Mouse (Mus musculus): ENCODE results near the gene Tmem192. TPM values are rescaled to one million over a fixed set of nuclear protein-coding genes. Genes with fewer than 3 reads are reported as not detected.
"Not testable (repeated sequence)": the region's sequence is repeated elsewhere in the genome, so short reads cannot be mapped to it uniquely, and the experiment has no call there.

The Tmem192 gene
- polyA plus RNA-seq, 2 experiments: 14.2 to 30.8 TPM

DNA sequence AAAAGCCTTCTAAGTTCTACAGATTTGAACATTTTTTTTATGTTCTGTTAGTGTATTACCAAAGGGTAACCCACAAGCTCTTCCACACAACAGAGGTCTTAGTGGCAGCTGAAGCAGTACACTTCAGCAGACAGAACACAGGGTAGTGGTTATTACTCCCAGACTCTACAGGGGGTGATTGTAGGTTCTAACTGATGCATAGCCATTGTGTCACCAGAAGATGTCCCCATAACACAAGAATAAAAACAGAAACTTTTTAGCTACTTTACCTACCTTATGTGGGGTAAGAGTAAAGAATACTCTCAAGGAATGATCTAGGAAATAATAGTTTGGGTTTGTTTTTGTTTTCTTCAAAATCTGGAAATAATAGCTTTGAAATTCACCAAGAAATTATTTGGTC is 15.9 kb downstream of the Tmem192 start:
- H3K4me1 ChIP-seq (ENCODE audit: control insufficient read depth, insufficient read depth, low read length): no peaks in the 10 kb centered on the region
- H3K9ac ChIP-seq (ENCODE audit: low read depth, low read length, severe bottlenecking): no peak overlapping the region
- no peaks in the 10 kb centered on the region for H3K27me3 ChIP-seq (ENCODE audit: control insufficient read depth, insufficient read depth, low read length)
- ATAC-seq (ENCODE audit: low FRiP score, low read depth) (no peak), DNase-seq (ENCODE audit: low spot score) (peak; percentile 13)
- no peak overlapping the region for H3K4me2 ChIP-seq (replicated peaks; ENCODE audit: low read depth, low read length, severe bottlenecking)
- TF ChIP-seq POLR2A (IDR thresholded peaks at IDR 0.05; ENCODE audit: borderline replicate concordance, extremely low read depth, insufficient read depth, insufficient read length): no peak
- H3K9me3 ChIP-seq (ENCODE audit: control insufficient read depth, low read length): no peaks in the 10 kb centered on the region
- H3K4me3 ChIP-seq (replicated peaks; ENCODE audit: low read length): no peak overlapping the region
- peaks cover 4% of the 10 kb centered on the region; the same call in 1 of the 2 replicates for H3K36me3 ChIP-seq (ENCODE audit: control insufficient read depth, insufficient read depth, low read length)
- no peak overlapping the region for H3K27ac ChIP-seq (replicated peaks; ENCODE audit: low read depth, low read length)

DNA sequence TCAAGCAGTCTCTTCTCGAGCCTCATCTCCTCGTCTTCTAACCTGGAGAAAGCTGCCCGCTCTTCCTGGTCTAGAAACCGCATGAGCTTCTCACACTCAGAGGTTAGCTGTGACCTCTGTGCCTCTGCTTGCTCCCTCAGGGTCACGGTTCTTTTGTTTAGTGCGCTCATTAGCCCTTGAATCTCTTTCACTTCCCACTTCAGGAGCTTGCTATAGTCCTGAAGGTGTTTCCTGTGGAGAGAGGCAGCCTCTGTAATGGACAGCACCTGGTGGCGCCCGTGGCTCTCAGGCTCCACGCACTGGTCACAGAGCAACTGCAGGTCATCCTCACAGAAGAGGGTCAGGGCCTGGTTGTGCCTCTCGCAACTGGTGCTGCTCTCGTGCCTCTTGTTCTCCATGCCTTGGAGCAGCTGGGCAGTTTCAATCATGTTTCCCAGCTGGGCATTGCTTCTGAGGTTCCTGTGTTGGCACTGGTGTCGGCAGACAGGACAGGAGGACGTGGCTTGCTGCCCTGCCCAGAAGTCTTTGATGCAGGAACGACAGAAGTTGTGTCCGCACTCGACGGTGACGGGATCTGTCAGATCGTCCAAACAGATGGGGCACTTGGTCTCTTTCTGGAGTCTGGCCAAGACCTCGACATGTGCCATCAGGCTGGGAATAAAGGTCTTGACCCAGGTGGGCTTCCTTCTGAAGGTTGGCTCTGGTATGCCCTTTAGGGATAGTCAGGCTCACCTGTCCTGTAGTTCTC is 36.3 kb downstream of the Tmem192 start:
- Histone ChIP-seq H3K9me3 (ENCODE audit: control insufficient read depth, low read length) (no peaks in the 10 kb centered on the region), H3K4me1 (ENCODE audit: control insufficient read depth, insufficient read depth, low read length) (no peaks in the 10 kb centered on the region), H3K4me3 (replicated peaks; ENCODE audit: low read length) (no peak overlapping the region), H3K36me3 (ENCODE audit: control insufficient read depth, insufficient read depth, low read length) (no peaks in the 10 kb centered on the region), H3K27ac (replicated peaks; ENCODE audit: low read depth, low read length) (no peak overlapping the region), H3K9ac (ENCODE audit: low read depth, low read length, severe bottlenecking) (no peak overlapping the region), H3K27me3 (ENCODE audit: control insufficient read depth, insufficient read depth, low read length) (no peaks in the 10 kb centered on the region), H3K4me2 (replicated peaks; ENCODE audit: low read depth, low read length, severe bottlenecking) (no peak overlapping the region)
- ATAC-seq (ENCODE audit: low FRiP score, low read depth): no peak
- no peak for TF ChIP-seq POLR2A (IDR thresholded peaks at IDR 0.05; ENCODE audit: borderline replicate concordance, extremely low read depth, insufficient read depth, insufficient read length)
- 68% methylated on average over 20 of the region's 20 CpGs for WGBS
- DNase-seq (ENCODE audit: low spot score): no peak

DNA sequence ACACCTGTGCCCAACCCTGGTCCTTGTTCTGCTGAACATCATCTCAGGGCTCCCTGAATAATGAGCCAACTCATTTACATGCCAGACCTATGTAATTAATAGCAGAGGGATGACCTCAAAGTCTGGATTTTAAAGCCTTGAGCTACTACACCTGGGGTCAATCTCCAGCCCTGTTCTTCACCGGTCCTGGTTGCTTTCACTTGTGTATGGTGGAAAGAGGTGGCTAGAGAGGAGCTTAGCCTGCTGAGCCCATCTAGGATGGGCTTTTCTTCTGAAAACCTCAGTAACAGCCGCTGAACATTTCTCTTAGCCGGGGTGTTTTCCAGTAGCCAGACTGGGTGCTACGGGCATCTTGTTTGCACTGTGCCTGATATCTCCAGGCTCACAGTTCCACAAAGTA is 40.7 kb downstream of the Tmem192 start, which contains the start of gene Trim75:
TSS of gene Trim75 (minus strand) at position 101 of the 400 bp plus-strand sequence.
- peaks cover 3% of the 10 kb centered on the region; the same call in 1 of the 2 replicates for H3K9me3 ChIP-seq (ENCODE audit: control insufficient read depth, low read length)

DNA sequence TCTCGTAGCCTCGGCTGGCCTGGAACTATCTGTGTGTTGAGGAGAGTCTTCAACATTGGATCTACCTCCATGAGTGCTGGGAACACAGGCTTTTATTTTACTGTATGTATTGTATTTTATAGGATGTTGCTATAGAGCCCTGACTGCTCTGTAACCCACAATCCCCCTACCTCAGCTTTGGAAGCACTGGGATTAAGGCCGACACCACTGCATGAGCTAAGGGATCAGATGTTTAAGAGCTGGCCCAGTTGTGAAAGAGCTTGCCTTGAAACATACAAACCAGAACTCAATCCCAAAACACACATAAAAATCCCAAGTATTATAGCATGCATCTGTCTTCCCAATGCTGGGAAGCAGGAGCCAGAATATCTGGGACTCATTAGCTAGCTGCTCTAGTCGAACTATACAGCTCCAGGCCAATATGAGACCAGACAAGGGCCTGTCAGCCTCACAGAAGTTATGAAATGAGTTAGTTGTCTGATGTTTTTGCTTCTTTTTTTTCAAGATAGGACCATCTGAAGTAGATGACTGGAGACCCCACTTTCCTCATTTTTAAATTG is 51.9 kb downstream of the Tmem192 start:
- Histone ChIP-seq H3K9me3 (ENCODE audit: control insufficient read depth, low read length) (no peaks in the 10 kb centered on the region), H3K27ac (replicated peaks; ENCODE audit: low read depth, low read length) (0 out of 2 replicates have a peak overlapping the region, but pooled peaks have one; percentile 10), H3K4me1 (ENCODE audit: control insufficient read depth, insufficient read depth, low read length) (peaks cover 3% of the 10 kb centered on the region; the same call in 1 of the 2 replicates), H3K4me3 (replicated peaks; ENCODE audit: low read length) (no peak overlapping the region), H3K36me3 (ENCODE audit: control insufficient read depth, insufficient read depth, low read length) (no peaks in the 10 kb centered on the region), H3K4me2 (replicated peaks; ENCODE audit: low read depth, low read length, severe bottlenecking) (no peak overlapping the region), H3K27me3 (ENCODE audit: control insufficient read depth, insufficient read depth, low read length) (no peaks in the 10 kb centered on the region), H3K9ac (ENCODE audit: low read depth, low read length, severe bottlenecking) (no peak overlapping the region)
- WGBS: 42% methylated on average over 4 of the region's 4 CpGs
- no peak for TF ChIP-seq POLR2A (IDR thresholded peaks at IDR 0.05; ENCODE audit: borderline replicate concordance, extremely low read depth, insufficient read depth, insufficient read length)
- ATAC-seq (ENCODE audit: low FRiP score, low read depth): peak; percentile 87
- DNase-seq (ENCODE audit: low spot score): peak; percentile 79

More for the DNA sequence above, 40.7 kb downstream of the Tmem192 start, which contains the start of gene Trim75:
- Histone ChIP-seq H3K27me3 (ENCODE audit: control insufficient read depth, insufficient read depth, low read length) (no peaks in the 10 kb centered on the region), H3K4me2 (replicated peaks; ENCODE audit: low read depth, low read length, severe bottlenecking) (no peak within 1 kb of the TSS), H3K9ac (ENCODE audit: low read depth, low read length, severe bottlenecking) (no peak within 1 kb of the TSS), H3K4me3 (replicated peaks; ENCODE audit: low read length) (no peak within 1 kb of the TSS), H3K27ac (replicated peaks; ENCODE audit: low read depth, low read length) (no peak within 1 kb of the TSS), H3K36me3 (ENCODE audit: control insufficient read depth, insufficient read depth, low read length) (no peaks in the 10 kb centered on the region), H3K4me1 (ENCODE audit: control insufficient read depth, insufficient read depth, low read length) (no peaks in the 10 kb centered on the region)
- no peak for ATAC-seq (ENCODE audit: low FRiP score, low read depth)
- no peak for DNase-seq (ENCODE audit: low spot score)
- TF ChIP-seq POLR2A (IDR thresholded peaks at IDR 0.05; ENCODE audit: borderline replicate concordance, extremely low read depth, insufficient read depth, insufficient read length): no peak
- 87% methylated on average over 4 of the region's 4 CpGs for WGBS

DNA sequence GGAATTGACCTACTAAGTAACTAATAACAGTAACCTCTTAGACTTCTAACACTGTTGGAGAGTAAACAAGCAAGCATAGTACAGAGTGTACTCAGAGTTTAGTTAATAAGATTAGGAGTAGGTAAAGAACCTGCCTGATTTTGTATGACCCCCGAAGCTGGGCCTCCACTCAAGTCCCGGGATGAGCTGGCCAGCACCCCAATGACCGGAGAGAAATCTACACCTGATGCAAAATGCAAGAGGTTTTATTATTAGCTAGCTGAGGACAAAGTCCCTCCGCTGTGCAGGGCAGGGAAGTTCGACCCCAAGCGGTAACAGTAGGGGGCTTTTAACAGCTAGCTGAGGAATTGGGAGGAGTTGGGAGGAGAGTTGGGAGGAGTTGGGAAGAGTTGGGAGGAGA is 60.6 kb downstream of the Tmem192 start:
- H3K9me3 ChIP-seq (ENCODE audit: control insufficient read depth, low read length); H3K4me1 ChIP-seq (ENCODE audit: control insufficient read depth, insufficient read depth, low read length); DNase-seq (ENCODE audit: low spot score); H3K4me3 ChIP-seq (replicated peaks; ENCODE audit: low read length); H3K4me2 ChIP-seq (replicated peaks; ENCODE audit: low read depth, low read length, severe bottlenecking); ATAC-seq (ENCODE audit: low FRiP score, low read depth); H3K9ac ChIP-seq (ENCODE audit: low read depth, low read length, severe bottlenecking); H3K27me3 ChIP-seq (ENCODE audit: control insufficient read depth, insufficient read depth, low read length); H3K27ac ChIP-seq (replicated peaks; ENCODE audit: low read depth, low read length); H3K36me3 ChIP-seq (ENCODE audit: control insufficient read depth, insufficient read depth, low read length): not testable (repeated sequence)
- 74% methylated on average over 6 of the region's 6 CpGs for WGBS

All from limb, embryonic 14.5 days (tissue).